Mouse (Mus musculus) G1E (cell line): ENCODE measurements around the gene Fhit. TPM values are rescaled to one million over a fixed set of nuclear protein-coding genes. Genes with fewer than 3 reads are reported as not detected.

ENCODE experiments used
- ATAC-seq: 2 replicates; pipeline ENCODE4 v1.8.0; 2016; ENCODE audit warnings: mild to moderate bottlenecking; ENCODE audit not compliant: insufficient number of reproducible peaks, poor library complexity, low FRiP score, severe bottlenecking; ENCODE audit errors: extremely low read depth
- DNase-seq: peaks from one replicate; pipeline ENCODE4 v3.0.0; 2012; ENCODE audit warnings: low spot score
- H3K27me3 ChIP-seq: 2 replicates; pipeline ENCODE4 v1.6.1; 2012; ENCODE audit warnings: mild to moderate bottlenecking, low read length, inconsistent platforms; ENCODE audit not compliant: insufficient read depth
- H3K36me3 ChIP-seq: replicated peaks from 2 replicates; pipeline ENCODE3; 2012; ENCODE audit warnings: mild to moderate bottlenecking, inconsistent platforms
- H3K4me1 ChIP-seq: 2 replicates; pipeline ENCODE4 v1.6.1; 2012; ENCODE audit warnings: low read depth, low read length, inconsistent platforms, mixed read lengths; ENCODE audit not compliant: insufficient read depth
- H3K4me3 ChIP-seq: 2 replicates; pipeline ENCODE4 v1.5.1; 2012; ENCODE audit warnings: low read depth, mild to moderate bottlenecking, inconsistent platforms, low read length, moderate library complexity, mixed read lengths
- H3K9me3 ChIP-seq: replicated peaks from 2 replicates; pipeline ENCODE4 v1.6.1; 2012; ENCODE audit warnings: inconsistent platforms
- CTCF ChIP-seq: IDR thresholded peaks from 2 replicates; pipeline ENCODE4 v1.5.1; 2012; ENCODE audit warnings: low read depth, low read length, inconsistent platforms, mixed read lengths
- GATA1 ChIP-seq: IDR thresholded peaks from 2 replicates; pipeline ENCODE4 v1.6.1; 2012; ENCODE audit warnings: borderline replicate concordance, low read length, inconsistent platforms, mixed read lengths
- GATA2 ChIP-seq: IDR thresholded peaks from 2 replicates; pipeline ENCODE4 v1.6.1; 2012; ENCODE audit warnings: low read depth, low read length, inconsistent platforms, borderline replicate concordance
- POLR2AphosphoS5 ChIP-seq: IDR thresholded peaks from 2 replicates; pipeline ENCODE4 v1.6.1; 2012; ENCODE audit warnings: low read depth, low read length, inconsistent platforms; ENCODE audit not compliant: insufficient replicate concordance
- TAL1 ChIP-seq: conservative IDR thresholded peaks from 2 replicates; pipeline ENCODE4 v1.6.1; 2012; ENCODE audit warnings: low read depth, low read length, inconsistent platforms, mixed read lengths
- polyA plus RNA-seq: library from polyadenylated mRNA; stranded (reverse); fragments of >175 nt; gene quantifications from 2 replicates; pipeline ENCODE4 v1.2.3, GENCODE M21; 2012
- total RNA-seq, 2 experiments: library from RNA; stranded (forward) in 1 of 2; stranded (reverse) in 1 of 2; fragments of 200-1000 nt in 1 of 2; fragments of >200 nt in 1 of 2; fragmentation: Nextera tagmentation in 1 of 2; gene quantifications; 2 replicates each; pipeline ENCODE4 v1.2.3; 2014 to 2017

The Fhit gene
- total and polyA plus RNA-seq, 3 experiments, result not detected

DNA sequence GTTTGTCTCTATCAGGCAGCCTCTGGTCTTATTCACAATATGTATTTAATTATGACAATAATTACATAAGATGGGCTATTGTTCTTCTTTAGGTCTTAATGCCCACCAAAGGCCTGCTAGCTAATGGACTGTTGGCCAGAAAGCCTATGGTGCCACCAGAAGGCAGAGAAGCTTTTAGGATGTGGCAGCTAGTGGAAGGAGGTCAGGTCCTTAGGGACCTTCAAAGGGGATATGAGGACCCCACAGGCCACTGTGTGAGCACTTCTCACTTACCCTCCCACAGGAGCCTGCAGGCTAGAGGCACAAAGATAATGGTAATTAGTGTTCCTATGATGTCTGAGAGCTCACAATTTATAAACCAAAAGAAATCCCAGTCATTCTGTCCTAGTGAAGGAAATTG is 482.2 kb downstream of the Fhit start:
- 0 out of 2 replicates have a peak, but pooled peaks cover 2% of the 10 kb centered on the region for H3K9me3 ChIP-seq
- DNase-seq (no peak), ATAC-seq (no peak)
- no peaks in the 10 kb centered on the region for H3K4me1 ChIP-seq
- no peak for TF ChIP-seq TAL1
- TF ChIP-seq POLR2AphosphoS5, result no peak
- TF ChIP-seq CTCF, result no peak
- TF ChIP-seq GATA2, result no peak
- no peak for TF ChIP-seq GATA1
- H3K4me3 ChIP-seq, result no peak overlapping the region
- no peaks in the 10 kb centered on the region for H3K27me3 ChIP-seq
- H3K36me3 ChIP-seq, result no peaks in the 10 kb centered on the region

DNA sequence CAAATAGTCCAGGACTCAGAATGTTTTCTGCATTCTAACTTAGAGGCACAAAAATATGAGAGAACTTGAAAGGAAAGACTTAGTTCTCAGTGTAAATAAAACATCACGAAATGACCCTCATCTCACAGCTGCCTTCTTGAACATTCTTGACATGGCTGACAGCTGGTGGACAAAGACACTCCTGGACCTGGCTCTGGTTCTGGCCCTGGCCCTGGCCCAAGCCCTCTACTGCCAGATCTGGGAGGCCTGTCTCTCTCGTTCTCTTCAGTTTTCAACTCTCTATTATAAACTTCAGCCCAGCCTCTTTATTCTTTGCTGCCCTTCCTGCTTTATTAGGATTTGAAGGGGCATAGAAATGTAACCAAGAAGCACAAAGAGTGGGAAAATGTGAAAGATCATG is 484.2 kb downstream of the Fhit start:
- ATAC-seq, result no peak
- H3K4me1 ChIP-seq, result no peaks in the 10 kb centered on the region

DNA sequence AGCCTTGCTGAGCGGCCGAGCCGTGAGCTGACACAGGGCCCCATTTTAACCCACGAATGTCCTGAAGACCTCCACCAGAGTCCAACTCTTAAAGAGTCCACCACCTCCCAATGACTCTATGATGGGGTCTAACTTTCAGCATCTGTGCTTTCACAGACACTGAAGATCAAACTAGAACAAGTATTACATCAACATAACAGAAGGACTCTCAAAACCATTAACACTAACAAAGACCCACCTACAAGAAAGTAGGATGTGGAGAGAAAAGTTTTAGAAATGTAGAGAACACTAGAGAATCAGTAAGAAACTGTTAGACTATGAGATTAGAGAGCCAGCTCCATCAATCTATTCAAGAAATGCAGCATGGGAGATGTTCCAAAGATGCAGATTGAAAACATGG is 501.6 kb downstream of the Fhit start:
- ATAC-seq, result no peak
- no peak overlapping the region for H3K4me3 ChIP-seq
- H3K4me1 ChIP-seq, result no peaks in the 10 kb centered on the region
- H3K27me3 ChIP-seq, result no peaks in the 10 kb centered on the region
- no peaks in the 10 kb centered on the region for H3K36me3 ChIP-seq
- TF ChIP-seq POLR2AphosphoS5 (no peak), GATA1 (no peak), TAL1 (no peak), CTCF (no peak), GATA2 (no peak)
- DNase-seq, result no peak
- peaks cover 5% of the 10 kb centered on the region for H3K9me3 ChIP-seq

More for the DNA sequence above, 484.2 kb downstream of the Fhit start:
- Histone ChIP-seq H3K9me3 (0 out of 2 replicates have a peak, but pooled peaks cover 2% of the 10 kb centered on the region), H3K27me3 (no peaks in the 10 kb centered on the region), H3K36me3 (no peaks in the 10 kb centered on the region), H3K4me3 (no peak overlapping the region)
- no peak for DNase-seq
- TF ChIP-seq CTCF (no peak), GATA1 (no peak), POLR2AphosphoS5 (no peak), GATA2 (no peak), TAL1 (no peak)

DNA sequence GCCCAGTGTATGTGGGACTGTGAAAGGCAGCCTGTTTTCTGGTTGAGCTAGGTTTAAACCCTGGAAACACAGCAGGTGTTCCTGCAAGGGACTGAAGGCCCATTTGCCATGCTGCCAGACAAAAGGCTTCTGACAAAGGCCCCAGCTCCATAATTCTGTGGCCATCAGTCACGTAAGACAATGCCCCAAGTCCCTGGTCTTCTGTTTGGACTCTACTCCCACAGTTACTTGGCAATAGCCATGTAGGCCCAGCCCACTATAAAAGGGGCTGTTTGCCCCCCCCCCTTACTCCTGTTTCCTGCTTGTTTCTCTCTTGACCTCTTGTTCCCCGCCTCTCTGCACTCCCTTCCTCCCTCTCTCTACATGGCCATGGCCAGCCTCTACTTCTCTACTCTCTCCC is 502.5 kb downstream of the Fhit start:
- ATAC-seq (no peak), DNase-seq (no peak)
- no peaks in the 10 kb centered on the region for H3K27me3 ChIP-seq
- no peaks in the 10 kb centered on the region for H3K36me3 ChIP-seq
- peaks cover 5% of the 10 kb centered on the region for H3K9me3 ChIP-seq
- no peaks in the 10 kb centered on the region for H3K4me1 ChIP-seq
- H3K4me3 ChIP-seq, result no peak overlapping the region
- TF ChIP-seq POLR2AphosphoS5 (no peak), CTCF (no peak), TAL1 (no peak), GATA1 (no peak), GATA2 (no peak)

DNA sequence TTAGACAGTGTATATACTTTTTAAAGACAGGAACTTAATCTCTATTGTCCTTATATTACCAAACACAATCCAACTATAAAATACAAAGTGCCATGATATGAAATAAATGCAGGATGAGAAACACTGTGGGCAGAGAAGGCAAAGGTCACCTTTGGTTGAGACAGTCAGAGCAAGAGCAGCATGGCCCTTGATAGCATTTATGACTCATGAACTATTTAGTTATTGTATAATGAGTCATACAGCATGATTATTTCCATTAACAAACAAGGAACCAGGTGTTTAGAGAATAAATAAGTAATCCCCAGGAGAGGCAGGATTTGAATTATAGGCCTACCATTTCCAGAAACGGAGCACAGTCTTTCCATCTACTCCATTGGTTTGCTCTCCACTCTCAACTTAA is 503.6 kb downstream of the Fhit start:
- Histone ChIP-seq H3K9me3 (peaks cover 5% of the 10 kb centered on the region), H3K27me3 (no peaks in the 10 kb centered on the region), H3K4me1 (no peaks in the 10 kb centered on the region), H3K4me3 (no peak overlapping the region), H3K36me3 (no peaks in the 10 kb centered on the region)
- no peak for TF ChIP-seq GATA1
- no peak for TF ChIP-seq GATA2
- no peak for TF ChIP-seq POLR2AphosphoS5
- TF ChIP-seq TAL1, result no peak
- no peak for TF ChIP-seq CTCF
- no peak for DNase-seq
- ATAC-seq, result no peak

DNA sequence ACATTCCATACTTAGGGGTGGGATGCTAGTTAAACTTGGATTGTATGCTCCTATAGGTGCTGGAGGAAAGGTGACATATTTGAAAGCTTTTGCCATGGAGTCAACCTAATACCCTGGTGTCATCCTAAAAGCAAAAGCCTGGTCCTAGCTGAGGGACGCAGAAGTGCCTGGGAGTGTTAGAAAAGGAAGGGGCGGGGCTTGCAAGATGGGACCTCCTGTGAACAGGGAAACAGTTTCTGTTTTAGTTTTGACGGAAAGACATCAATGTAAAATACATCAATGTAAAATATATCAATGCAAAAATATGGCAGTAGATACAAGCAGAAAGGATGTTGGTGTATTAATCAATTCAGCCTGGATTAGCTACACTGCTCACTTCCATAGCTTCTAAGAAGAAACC is 504.5 kb downstream of the Fhit start:
- Histone ChIP-seq H3K9me3 (peaks cover 6% of the 10 kb centered on the region), H3K36me3 (no peaks in the 10 kb centered on the region), H3K4me3 (no peak overlapping the region), H3K27me3 (no peaks in the 10 kb centered on the region), H3K4me1 (no peaks in the 10 kb centered on the region)
- TF ChIP-seq GATA1, result no peak
- TF ChIP-seq POLR2AphosphoS5, result no peak
- no peak for TF ChIP-seq TAL1
- TF ChIP-seq CTCF, result no peak
- TF ChIP-seq GATA2, result no peak
- DNase-seq (no peak), ATAC-seq (no peak)
